Mouse (Mus musculus) heart, embryonic 15.5 days (tissue): ENCODE results near the gene Zfyve9. TPM values are rescaled to one million over a fixed set of nuclear protein-coding genes. Genes with fewer than 3 reads are reported as not detected.
A peak's percentile ranks its signal among the peaks of the same experiment; 100 is the strongest.

Experiments
- ATAC-seq: fragments of 200-750 bp; cut with Nextera tagmentation; replicated peaks from 2 replicates; pipeline ENCODE4 v1.8.0; 2017; ENCODE audit warnings: low read depth, moderate TSS enrichment; ENCODE audit not compliant: insufficient number of reproducible peaks, insufficient read depth, low FRiP score
- H3K27ac ChIP-seq: fragments of 300-500 bp; sonication (generic); 2 replicates; pipeline ENCODE4 v1.5.1; 2015; ENCODE audit warnings: mild to moderate bottlenecking, inconsistent platforms
- H3K27me3 ChIP-seq: fragments of 300-500 bp; sonication (generic); 2 replicates; pipeline ENCODE4 v1.6.1; 2015; ENCODE audit warnings: inconsistent platforms
- H3K36me3 ChIP-seq: fragments of 300-500 bp; sonication (generic); 2 replicates; pipeline ENCODE4 v1.6.1; 2015; ENCODE audit warnings: mild to moderate bottlenecking, inconsistent platforms
- H3K4me1 ChIP-seq: fragments of 300-500 bp; sonication (generic); replicated peaks from 2 replicates; pipeline ENCODE4 v1.6.1; 2015; ENCODE audit warnings: inconsistent platforms
- H3K4me2 ChIP-seq: fragments of 300-500 bp; sonication (generic); 2 replicates; pipeline ENCODE4 v1.6.1; 2015; ENCODE audit warnings: inconsistent platforms, mild to moderate bottlenecking, moderate library complexity
- H3K4me3 ChIP-seq: fragments of 300-500 bp; sonication (generic); 2 replicates; pipeline ENCODE4 v1.5.1; 2015; ENCODE audit warnings: mild to moderate bottlenecking, inconsistent platforms
- H3K9ac ChIP-seq: fragments of 300-500 bp; sonication (generic); 2 replicates; pipeline ENCODE4 v1.6.1; 2015; ENCODE audit warnings: mild to moderate bottlenecking, inconsistent platforms
- H3K9me3 ChIP-seq: fragments of 300-500 bp; sonication (generic); replicated peaks from 2 replicates; pipeline ENCODE4 v1.6.1; 2016; ENCODE audit warnings: inconsistent platforms
- WGBS: fragments of 180-500 bp; shearing (Covaris S2); methylation state at CpG from one replicate; pipeline ENCODE4 v1.1.7; 2015; ENCODE audit warnings: mixed read lengths; 5-methylcytosine and 5-hydroxymethylcytosine counted together
- polyA plus RNA-seq: library from polyadenylated mRNA; unstranded; fragments of >200 nt; fragmentation: Nextera tagmentation; extraction: Ambion mirVana; gene quantifications from 2 replicates; pipeline ENCODE4 v1.2.1, GENCODE M21; 2015

Gene Zfyve9
- polyA plus RNA-seq, 1 experiment from 2014 or later, result 3.0 TPM

GRCm38 (mm10) chr4:108608651-108609050 is 171.9 kb downstream of the Zfyve9 start:
- no peak overlapping the region for H3K27ac ChIP-seq
- H3K9me3 ChIP-seq, result no peaks in the 10 kb centered on the region
- no peak for ATAC-seq
- H3K4me3 ChIP-seq, result no peak overlapping the region
- no peak overlapping the region for H3K4me2 ChIP-seq
- H3K36me3 ChIP-seq, result peaks cover 14% of the 10 kb centered on the region; the same call in 1 of the 2 replicates
- no peaks in the 10 kb centered on the region for H3K4me1 ChIP-seq
- H3K27me3 ChIP-seq, result no peaks in the 10 kb centered on the region
- no peak overlapping the region for H3K9ac ChIP-seq
- WGBS, result 93% methylated on average over 3 of the region's 3 CpGs

- WGBS, result 90% methylated on average over 7 of the region's 7 CpGs
- Histone ChIP-seq H3K27ac (no peak overlapping the region), H3K9ac (no peak overlapping the region), H3K36me3 (peaks cover 21% of the 10 kb centered on the region; the same call in 1 of the 2 replicates), H3K4me1 (no peaks in the 10 kb centered on the region), H3K4me2 (no peak overlapping the region), H3K9me3 (no peaks in the 10 kb centered on the region), H3K4me3 (no peak overlapping the region), H3K27me3 (no peaks in the 10 kb centered on the region)
- ATAC-seq, result no peak
These were observed 178.7 kb downstream of the Zfyve9 start for GRCm38 (mm10) chr4:108601870-108602269.

GRCm38 (mm10) chr4:108598306-108598705 is 182.3 kb downstream of the Zfyve9 start:
- 70% methylated on average over 4 of the region's 4 CpGs for WGBS
- Histone ChIP-seq H3K27me3 (no peaks in the 10 kb centered on the region), H3K4me1 (peaks cover 2% of the 10 kb centered on the region), H3K36me3 (peaks cover 5% of the 10 kb centered on the region; the same call in 1 of the 2 replicates), H3K4me3 (no peak overlapping the region), H3K9ac (no peak overlapping the region), H3K4me2 (no peak overlapping the region), H3K27ac (no peak overlapping the region), H3K9me3 (no peaks in the 10 kb centered on the region)
- ATAC-seq, result no peak

- H3K27me3 ChIP-seq, result no peaks in the 10 kb centered on the region
- no peak overlapping the region for H3K27ac ChIP-seq
- no peaks in the 10 kb centered on the region for H3K36me3 ChIP-seq
- ATAC-seq, result no peak
- no peak overlapping the region for H3K4me2 ChIP-seq
- H3K9me3 ChIP-seq, result no peaks in the 10 kb centered on the region
- peaks cover 4% of the 10 kb centered on the region for H3K4me1 ChIP-seq
- WGBS, result 87% methylated on average over 1 of the region's 1 CpGs
- H3K9ac ChIP-seq, result no peak overlapping the region
- H3K4me3 ChIP-seq, result no peak overlapping the region
These were observed 184.8 kb downstream of the Zfyve9 start for GRCm38 (mm10) chr4:108595785-108596184.

GRCm38 (mm10) chr4:108593376-108593775 is 187.2 kb downstream of the Zfyve9 start:
- Histone ChIP-seq H3K4me3 (no peak overlapping the region), H3K27me3 (no peaks in the 10 kb centered on the region), H3K27ac (peak overlapping the region; percentile 47), H3K36me3 (no peaks in the 10 kb centered on the region), H3K4me2 (no peak overlapping the region), H3K9me3 (no peaks in the 10 kb centered on the region), H3K4me1 (peaks cover 4% of the 10 kb centered on the region), H3K9ac (no peak overlapping the region)
- WGBS, result 38% methylated on average over 2 of the region's 2 CpGs
- ATAC-seq, result no peak

Other genes with a start within 250 kb of the Zfyve9 start
- gene Prpf38a, start 201.5 kb downstream of the Zfyve9 start, polyA plus RNA-seq, result 53.3 and 56.1 TPM in 2 replicates
- 3.1 and 4.7 TPM in 2 replicates for gene Orc1, start 201.4 kb downstream of the Zfyve9 start, polyA plus RNA-seq
- gene Cc2d1b, start 160.9 kb downstream of the Zfyve9 start, polyA plus RNA-seq, result 15.9 and 18.9 TPM in 2 replicates
- gene 3110021N24Rik, start 61.1 kb downstream of the Zfyve9 start, polyA plus RNA-seq, result 1.0 and 1.8 TPM in 2 replicates
- 135 and 166 TPM in 2 replicates for gene Btf3l4, start 52.8 kb upstream of the Zfyve9 start, polyA plus RNA-seq
- gene Txndc12, start 53.8 kb upstream of the Zfyve9 start, polyA plus RNA-seq, result 107 and 122 TPM in 2 replicates
- 21.3 and 28.2 TPM in 2 replicates for gene Kti12, start 67.0 kb upstream of the Zfyve9 start, polyA plus RNA-seq
- 1.3 and 1.8 TPM in 2 replicates for gene A730015C16Rik, start 67.8 kb upstream of the Zfyve9 start, polyA plus RNA-seq
- gene Rab3b, start 98.3 kb upstream of the Zfyve9 start, polyA plus RNA-seq, result 4.5 and 11.2 TPM in 2 replicates
- 44.6 and 51.8 TPM in 2 replicates for gene Nrd1, start 219.9 kb upstream of the Zfyve9 start, polyA plus RNA-seq